Mouse (Mus musculus) adrenal gland, postnatal 36 days (tissue): Measurements from ENCODE around the gene Pcgf6. TPM values are rescaled to one million over a fixed set of nuclear protein-coding genes. Genes with fewer than 3 reads are reported as not detected.
"Not testable (repeated sequence)": the region's sequence is repeated elsewhere in the genome, so short reads cannot be mapped to it uniquely, and the experiment has no call there.

Source experiments
- DNase-seq, 2 experiments: peaks; one replicate each; pipeline ENCODE4 v3.0.0; 2021; ENCODE audit warnings: mixed read lengths in 1 of 2
- total RNA-seq, 2 experiments: library from RNA; stranded (reverse); gene quantifications; 2 replicates each; pipeline ENCODE4 v1.2.3; 2021

The Pcgf6 gene
- total RNA-seq, 2 experiments from 2014 or later = 9.1 to 11.9 TPM

DNA sequence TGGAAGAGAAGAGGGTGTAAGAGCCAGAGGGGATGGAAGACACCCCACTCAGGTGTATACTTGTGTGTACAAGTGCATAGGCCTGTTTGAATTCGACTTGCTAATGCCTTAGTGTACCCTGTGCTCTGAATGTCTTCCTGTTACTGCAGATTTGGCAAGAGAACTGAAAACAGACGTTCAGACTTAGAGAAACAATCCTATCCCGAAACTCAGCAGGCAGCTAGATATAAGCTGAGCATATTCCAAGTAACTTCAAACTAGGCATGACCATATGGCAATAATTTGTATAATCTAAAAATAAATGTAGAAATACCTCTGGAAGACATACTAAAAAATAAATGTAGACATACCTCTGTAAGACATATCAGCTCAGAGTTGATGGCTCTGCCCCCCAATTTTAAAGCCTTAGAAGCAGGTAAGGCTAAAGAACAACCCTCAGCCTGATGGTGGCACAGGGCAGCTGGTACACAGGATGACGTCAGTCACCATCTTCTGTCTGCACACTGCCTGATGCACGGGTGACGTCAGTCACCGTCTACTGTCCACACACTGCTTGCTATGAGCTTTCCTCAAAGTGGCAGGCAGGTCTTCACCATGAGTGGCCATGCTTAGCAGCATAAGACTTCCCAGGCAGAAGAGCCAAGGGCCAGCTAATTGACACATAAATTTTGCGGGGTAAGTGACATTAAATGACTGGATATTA lies 52.4 kb downstream of the Pcgf6 start:
- DNase-seq = no peak

DNA sequence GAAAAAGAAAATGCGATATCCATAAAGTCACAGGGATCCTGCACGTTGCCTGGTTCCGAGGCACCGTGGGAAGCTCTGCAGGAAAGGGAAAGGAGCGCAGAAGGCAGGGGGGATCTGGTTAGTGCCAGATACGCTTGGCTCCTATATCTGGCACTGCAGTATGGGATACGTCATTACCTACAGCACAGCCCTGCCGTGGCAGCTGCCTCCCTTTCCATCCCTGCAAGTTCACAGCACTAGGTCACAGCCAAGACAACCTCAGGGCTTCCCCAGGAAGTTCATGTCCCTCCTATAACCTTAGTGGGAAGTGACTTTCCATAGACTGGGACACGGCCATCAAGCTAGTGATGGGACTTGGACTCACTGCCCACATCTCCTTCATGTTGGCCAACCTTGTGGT lies 54.6 kb downstream of the Pcgf6 start:
- DNase-seq = no peak

GRCm38 (mm10) chr19:46992329-46992728 lies 58.4 kb downstream of the Pcgf6 start:
- not testable (repeated sequence) for DNase-seq

DNA sequence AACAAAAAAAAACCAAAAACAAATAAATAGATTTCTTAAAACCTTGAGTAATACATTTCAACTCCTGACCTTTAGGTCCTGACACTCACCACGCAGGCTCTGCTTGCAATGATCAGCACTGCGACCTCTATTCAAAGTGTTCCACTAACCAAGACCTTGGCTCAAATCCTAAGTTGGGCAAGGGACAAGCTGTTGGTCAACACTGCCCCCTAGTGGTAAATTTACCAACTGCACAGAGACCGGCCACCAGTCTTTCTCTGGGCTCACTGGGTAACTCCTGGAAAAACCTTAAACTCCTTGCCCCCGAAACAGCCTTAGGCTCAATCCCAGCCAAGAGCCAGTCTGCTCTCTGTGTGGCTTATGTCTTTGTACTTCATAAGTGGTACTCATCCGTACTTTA lies 59.6 kb downstream of the Pcgf6 start:
- DNase-seq = peak; percentile 85 to 89

DNA sequence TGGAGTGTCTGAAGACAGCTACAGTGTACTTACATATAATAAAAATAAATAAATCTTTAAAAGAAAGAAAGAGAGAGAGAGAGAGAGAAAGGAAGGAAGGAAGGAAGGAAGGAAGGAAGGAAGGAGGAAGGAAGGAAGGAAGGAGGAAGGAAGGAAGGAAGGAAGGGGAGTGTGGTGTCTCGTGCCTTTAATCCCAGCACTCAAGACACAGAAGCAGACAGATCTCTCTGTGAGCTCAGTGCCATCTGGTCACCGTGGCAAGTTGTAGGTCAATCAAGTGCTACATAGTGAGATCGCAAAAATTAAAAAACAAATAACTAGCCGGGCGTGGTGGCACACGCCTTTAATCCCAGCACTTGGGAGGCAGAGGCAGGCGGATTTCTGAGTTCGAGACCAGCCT lies 60.1 kb downstream of the Pcgf6 start:
- not testable (repeated sequence) for DNase-seq

DNA sequence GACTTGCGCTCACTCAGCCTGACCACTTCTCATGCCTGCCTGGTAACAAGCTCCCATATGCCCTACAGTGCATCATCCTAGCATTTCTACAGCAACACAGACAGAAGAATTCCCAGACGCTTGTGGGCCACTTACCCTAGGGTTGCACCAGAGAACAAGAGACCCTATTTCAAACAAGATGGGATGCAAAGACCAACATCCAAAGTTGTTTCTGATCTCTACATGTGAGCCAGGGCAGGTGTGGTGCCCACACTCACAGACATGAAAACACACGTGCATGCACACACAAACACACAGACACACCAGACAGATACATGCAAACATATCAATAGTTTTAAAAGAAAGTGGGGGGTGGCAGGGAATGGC lies 60.6 kb downstream of the Pcgf6 start:
- DNase-seq = no peak

- DNase-seq = no peak
These were observed 61.1 kb downstream of the Pcgf6 start for GRCm38 (mm10) chr19:46989479-46990152.

DNA sequence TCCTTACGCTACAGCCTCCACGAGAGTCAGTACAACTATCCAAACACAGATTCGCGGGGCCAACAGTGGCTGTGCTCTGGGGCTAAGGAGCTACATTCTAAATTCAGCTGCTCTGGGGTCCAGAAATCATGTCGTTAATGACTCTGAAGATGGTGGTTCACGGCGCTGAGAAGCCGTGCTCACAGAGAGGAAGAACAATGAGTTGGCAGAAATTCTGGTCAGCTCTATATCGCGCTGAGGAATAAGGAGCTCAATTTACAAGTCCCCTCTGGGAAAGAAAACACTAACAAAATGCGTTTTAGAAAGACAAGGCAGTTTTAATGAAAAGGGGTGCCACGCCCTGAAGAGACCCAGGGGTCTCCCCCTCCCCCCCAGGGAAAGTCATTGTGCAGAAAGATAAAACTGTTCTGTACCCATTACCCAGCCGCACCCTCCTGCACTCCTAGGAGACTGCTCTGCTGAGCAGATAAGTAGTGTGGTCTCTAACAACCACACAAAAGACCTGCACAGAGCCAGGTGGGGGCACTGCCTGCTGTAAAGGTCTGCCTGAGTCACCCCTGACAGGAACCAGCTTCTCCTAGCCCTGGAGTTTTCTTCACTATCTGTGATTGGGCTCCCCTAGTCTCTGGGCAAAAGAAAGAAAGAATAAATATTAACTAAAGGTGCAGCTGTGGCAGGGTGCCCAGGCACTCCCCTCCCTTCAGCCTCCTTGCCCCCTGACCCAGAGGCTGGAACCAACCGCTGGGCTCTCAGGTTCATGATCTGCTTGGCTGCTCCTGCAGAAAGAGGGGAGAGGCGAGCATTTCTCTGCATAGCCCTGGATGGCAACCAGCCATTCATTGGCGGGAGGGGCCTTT lies 62.2 kb downstream of the Pcgf6 start:
- peak in 1 of 2 experiments; percentile 26 for DNase-seq

- peak in 1 of 2 experiments; percentile 28 for DNase-seq
These were observed 63.1 kb downstream of the Pcgf6 start for GRCm38 (mm10) chr19:46987646-46988045.

DNA sequence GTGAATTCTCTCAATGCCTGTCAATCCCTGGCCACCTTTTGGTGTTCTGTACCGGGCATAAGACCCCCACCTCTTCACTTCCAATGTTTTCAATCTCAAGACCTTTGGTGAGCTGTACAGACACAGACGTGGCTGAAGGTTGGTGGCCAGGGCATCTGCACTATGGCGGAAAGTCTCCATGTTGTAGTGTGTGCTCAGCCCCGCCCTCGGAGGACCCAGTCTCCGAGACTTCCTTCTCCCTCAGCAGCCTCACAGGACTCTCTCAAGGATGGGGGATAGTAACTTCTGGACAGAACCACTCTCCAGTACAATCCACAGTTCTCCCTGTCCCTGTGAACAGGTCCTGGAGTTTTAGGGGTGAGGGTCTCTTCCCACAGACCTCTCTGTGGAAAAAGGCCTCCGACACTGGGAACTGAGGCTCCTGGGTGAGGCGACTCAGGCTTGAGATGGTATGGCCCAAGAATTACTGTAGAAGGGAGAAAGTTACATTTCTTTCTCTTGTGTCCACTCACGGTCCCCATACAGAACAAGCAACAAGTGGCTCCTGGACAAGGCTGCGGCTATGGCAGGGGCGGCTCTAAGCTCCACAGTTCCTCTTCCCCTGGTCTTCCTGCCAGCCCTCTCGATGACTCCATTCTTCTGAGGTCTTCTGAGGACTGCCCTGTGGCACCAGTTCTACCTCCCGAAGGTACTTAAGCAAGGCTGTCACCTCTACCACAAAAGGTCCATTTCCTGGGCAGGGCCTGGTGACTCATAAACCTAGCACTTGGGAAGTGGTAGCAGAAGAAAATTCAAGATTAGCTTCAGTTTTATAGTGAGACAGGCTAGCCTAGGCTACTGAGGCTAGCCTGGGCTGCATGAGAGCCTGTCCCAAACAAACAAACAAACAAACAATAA lies 65.7 kb downstream of the Pcgf6 start:
- DNase-seq = no peak

DNA sequence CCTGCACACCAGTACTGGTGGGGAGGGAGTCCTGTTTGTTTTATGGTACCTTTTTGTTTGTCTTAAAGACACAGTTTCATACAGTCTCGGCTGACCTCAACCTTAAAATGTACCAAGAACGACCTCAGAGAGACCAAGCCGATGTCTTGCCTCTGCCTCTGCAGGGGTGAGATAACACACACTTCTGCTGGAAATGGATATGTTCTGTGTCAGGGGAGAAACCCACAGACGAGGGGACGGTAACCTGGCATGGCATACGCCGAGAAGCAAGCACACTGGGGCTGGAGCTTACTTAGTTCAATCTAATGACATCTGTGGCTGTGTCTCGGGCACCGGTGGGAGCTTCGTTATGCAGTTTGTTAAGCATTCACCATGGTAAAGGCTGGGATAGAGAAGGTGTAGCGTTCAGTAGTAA lies 66.7 kb downstream of the Pcgf6 start:
- no peak for DNase-seq

Other genes starting within 250 kb of the Pcgf6 start
- 1 to 10 TPM; 4.0 to 5.9 TPM for gene Ina, start 36.2 kb downstream of the Pcgf6 start, total RNA-seq
- 10 to 100 TPM; 63.2 to 65.2 TPM for gene Nt5c2, start 35.8 kb downstream of the Pcgf6 start, total RNA-seq
- gene Taf5, start 16.8 kb upstream of the Pcgf6 start, total RNA-seq = 1 to 10 TPM; 4.1 to 4.2 TPM
- 100 to 1,000 TPM; 712 to 723 TPM for gene Usmg5, start 39.7 kb upstream of the Pcgf6 start, total RNA-seq
- 10 to 100 TPM; 22.1 to 27.9 TPM for gene Pdcd11, start 39.9 kb upstream of the Pcgf6 start, total RNA-seq
- gene Calhm2, start 87.4 kb upstream of the Pcgf6 start, total RNA-seq = 1 to 10 TPM; 3.6 to 4.4 TPM
- gene Calhm1, start 93.3 kb upstream of the Pcgf6 start, total RNA-seq = not detected
- not detected for gene Calhm3, start 106.9 kb upstream of the Pcgf6 start, total RNA-seq
- gene Neurl1a, start 127.9 kb upstream of the Pcgf6 start, total RNA-seq = 10 to 100 TPM; 11.5 to 15.3 TPM